Mouse (Mus musculus): Measurements from ENCODE around the gene Ccdc33.

GRCm38 (mm10) chr9:58118671-58119070 is at the start of gene Ccdc33:
- no peak for TF ChIP-seq POLR2A (IDR thresholded peaks at IDR 0.05; ENCODE audit: insufficient read depth, low read depth, low read length)
- no peak for TF ChIP-seq CTCF (IDR thresholded peaks at IDR 0.05)

Measured in heart, adult 2 months (tissue).